Mouse (Mus musculus) ES-Bruce4 (cell line): ENCODE results near the gene Ptprd.

ENCODE experiments used
- CTCF ChIP-seq: IDR thresholded peaks from one replicate; pipeline ENCODE4 v1.8.1; 2011; ENCODE audit warnings: low read depth, low read length
- EP300 ChIP-seq: IDR thresholded peaks from 2 replicates; pipeline ENCODE4 v1.6.1; 2011; ENCODE audit warnings: low read depth, low read length; ENCODE audit not compliant: insufficient read depth
- POLR2A ChIP-seq: IDR thresholded peaks from one replicate; pipeline ENCODE4 v1.8.1; 2011; ENCODE audit warnings: low read length; ENCODE audit not compliant: insufficient read depth

- TF ChIP-seq CTCF = no peak
- no peak for TF ChIP-seq POLR2A
- TF ChIP-seq EP300 = no peak
These were observed 173.4 kb downstream of the Ptprd start for GRCm38 (mm10) chr4:78038401-78038800.
